9 mouse cellular contexts compared by ENCODE assay signal in the genomic region with DNA sequence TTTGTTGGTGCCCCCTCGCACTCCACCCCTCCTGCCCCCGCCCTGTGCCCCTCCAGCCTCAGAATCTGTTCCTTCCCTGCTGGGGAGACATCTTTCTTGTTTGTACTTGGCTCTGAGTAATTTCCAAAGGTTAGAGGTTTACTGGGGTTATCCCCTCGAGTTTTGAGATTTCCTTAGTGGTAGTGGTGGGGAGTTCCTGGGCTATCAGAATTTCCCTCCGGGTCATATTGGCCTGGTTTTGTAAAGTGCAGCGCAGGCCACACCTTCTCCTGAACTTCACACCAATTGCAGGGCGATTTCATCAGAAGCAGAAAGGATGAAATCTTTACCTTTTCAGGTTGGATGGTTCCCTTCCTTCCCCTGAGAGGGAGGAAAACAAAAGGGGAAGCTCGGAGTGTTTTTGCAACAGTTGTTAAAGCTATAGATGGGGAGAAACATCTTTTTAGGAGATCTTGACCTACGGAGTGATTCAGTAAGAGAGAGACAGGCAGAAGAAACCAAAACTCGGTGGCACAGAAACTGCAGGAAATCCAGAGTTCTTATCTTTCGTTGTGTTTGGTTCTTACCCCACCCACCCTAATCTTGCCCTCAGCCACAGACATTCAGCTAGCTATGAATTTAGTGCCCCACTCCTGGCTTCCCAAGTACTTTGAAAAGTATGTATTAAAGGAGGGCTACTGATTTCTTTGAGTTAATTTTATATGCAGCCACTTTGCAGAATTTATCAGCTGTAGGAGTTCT. TPM values are rescaled to one million over a fixed set of nuclear protein-coding genes. Genes with fewer than 3 reads are reported as not detected.
DNase-seq lines count a peak whose midpoint lies in the region; ATAC-seq lines count a peak whose summit lies in the region.
"Had no signal": no experiment of that assay in that cellular context is flagged by ENCODE, and none has a peak within 500 bp of the region (broad histone marks: within the 10 kb centered on the region; RNA-seq: fewer than 3 reads in every experiment).

No protein-coding gene starts in this region.

- peak overlapping the region; percentile 59 for H3K4me3 ChIP-seq in heart, embryonic 11.5 days (ENCODE audit: low read depth, low read length)
- H3K4me3 ChIP-seq in hindbrain, embryonic 14.5 days (replicated peaks; ENCODE audit: low read length): peak overlapping the region; percentile 36
- peak overlapping the region; percentile 42 for H3K4me3 ChIP-seq in midbrain, embryonic 13.5 days (replicated peaks)

- no peak overlapping the region for H3K27ac ChIP-seq in heart, embryonic 11.5 days (ENCODE audit: low read depth, low read length)
- no peak overlapping the region for H3K27ac ChIP-seq in hindbrain, embryonic 14.5 days
- no peak overlapping the region for H3K27ac ChIP-seq in midbrain, embryonic 13.5 days

- 17% methylated on average over 10 of the region's 10 CpGs for WGBS in heart, embryonic 11.5 days (ENCODE audit: insufficient replicate concordance)
- WGBS in hindbrain, embryonic 14.5 days: 25% methylated on average over 10 of the region's 10 CpGs
- WGBS in midbrain, embryonic 13.5 days: 27% methylated on average over 10 of the region's 10 CpGs

- no peak for DNase-seq in heart, adult 8-10 months (ENCODE audit: low spot score)
- DNase-seq in hindbrain, embryonic 14.5 days (ENCODE audit: low spot score): no peak
- DNase-seq in right cerebral cortex, postnatal 36 days (ENCODE audit: low spot score in 2 of 2): no peak
- DNase-seq in cerebellum, adult 18-20 months: no peak
- no peak for DNase-seq in kidney, postnatal 14 days

- no peak for ATAC-seq in heart, embryonic 11.5 days (replicated peaks; ENCODE audit: insufficient number of reproducible peaks, low FRiP score, low TSS enrichment)
- ATAC-seq in activated CD4-positive, CD25-positive, alpha-beta regulatory T cell, adult 4 months: peak; percentile 73
- ATAC-seq in hindbrain, embryonic 14.5 days (ENCODE audit: low FRiP score): no peak
- no peak for ATAC-seq in midbrain, embryonic 13.5 days
- ATAC-seq: Patski had no signal

- H3K36me3 ChIP-seq in heart, embryonic 11.5 days (ENCODE audit: control insufficient read depth, insufficient read depth, low read length): no peaks in the 10 kb centered on the region
- no peaks in the 10 kb centered on the region for H3K36me3 ChIP-seq in hindbrain, embryonic 14.5 days (replicated peaks; ENCODE audit: control insufficient read depth, insufficient read depth)
- H3K36me3 ChIP-seq in midbrain, embryonic 13.5 days: no peaks in the 10 kb centered on the region

- H3K4me1 ChIP-seq in heart, embryonic 11.5 days (ENCODE audit: control insufficient read depth, insufficient read depth, low read length): no peaks in the 10 kb centered on the region; the same call in 1 of the 2 replicates
- H3K4me1 ChIP-seq in hindbrain, embryonic 14.5 days (replicated peaks; ENCODE audit: control insufficient read depth, insufficient read depth, low read length): peaks cover 8% of the 10 kb centered on the region
- peaks cover 9% of the 10 kb centered on the region for H3K4me1 ChIP-seq in midbrain, embryonic 13.5 days (replicated peaks)

- H3K9ac ChIP-seq in heart, embryonic 11.5 days (ENCODE audit: low read depth, low read length): peak overlapping the region; percentile 74
- no peak overlapping the region for H3K9ac ChIP-seq in hindbrain, embryonic 14.5 days
- H3K9ac ChIP-seq in midbrain, embryonic 13.5 days (replicated peaks): peak overlapping the region; percentile 48; the same call in 1 of the 2 replicates

- H3K4me2 ChIP-seq in heart, embryonic 11.5 days: peak overlapping the region; percentile 96
- peak overlapping the region; percentile 70 for H3K4me2 ChIP-seq in hindbrain, embryonic 14.5 days (replicated peaks)
- peak overlapping the region; percentile 65 for H3K4me2 ChIP-seq in midbrain, embryonic 13.5 days (replicated peaks)

- H3K9me3 ChIP-seq in heart, embryonic 11.5 days (replicated peaks; ENCODE audit: control insufficient read depth, low read length): no peaks in the 10 kb centered on the region
- H3K9me3 ChIP-seq in hindbrain, embryonic 14.5 days (ENCODE audit: control insufficient read depth, low read length): no peaks in the 10 kb centered on the region
- H3K9me3 ChIP-seq in midbrain, embryonic 13.5 days: no peaks in the 10 kb centered on the region

- peaks cover 10% of the 10 kb centered on the region; the same call in 1 of the 2 replicates for H3K27me3 ChIP-seq in heart, embryonic 11.5 days (ENCODE audit: control insufficient read depth, insufficient read depth, low read length)
- peaks cover 27% of the 10 kb centered on the region for H3K27me3 ChIP-seq in hindbrain, embryonic 14.5 days (ENCODE audit: control insufficient read depth, insufficient read depth, low read length)
- H3K27me3 ChIP-seq in midbrain, embryonic 13.5 days: peaks cover 32% of the 10 kb centered on the region
- H3K27me3 ChIP-seq: Patski had no signal

RNA-seq across cellular contexts. Expression of a gene that starts 1.0 kb away (rescaled TPM):
- polyA plus RNA-seq in heart, embryonic 11.5 days (2014; fragmentation: Nextera tagmentation; extraction: Ambion mirVana): 2.3 and 3.1 TPM in 2 replicates
- 10 to 100 TPM in 3 of 4 experiments, 1 to 10 TPM in 1; 8.8 to 16.2 (median 12.4) TPM for total RNA-seq in heart, adult 8-10 months (2022)
- polyA plus RNA-seq in activated CD4-positive, CD25-positive, alpha-beta regulatory T cell, adult 4 months (2017; shearing (Covaris generic)): 10 to 100 TPM; 47.7 to 72.5 TPM
- 0.90 and 0.99 TPM in 2 replicates for polyA plus RNA-seq in hindbrain, embryonic 14.5 days (2014; fragmentation: Nextera tagmentation; extraction: Ambion mirVana)
- 0.68 and 0.78 TPM in 2 replicates for polyA plus RNA-seq in midbrain, embryonic 13.5 days (2015; fragmentation: Nextera tagmentation; extraction: Ambion mirVana)

Comparison
In these comparisons a context has a peak if more than half of its experiments do, and no peak if none do; other contexts are left out.
1. RNA of a gene that starts 1.0 kb away (polyA plus RNA-seq): 47.7 to 72.5 TPM in activated CD4-positive, CD25-positive, alpha-beta regulatory T cell, adult 4 months; 2.3 to 3.1 TPM in heart, embryonic 11.5 days, 0.90 to 0.99 TPM in hindbrain, embryonic 14.5 days and 0.68 to 0.78 TPM in midbrain, embryonic 13.5 days; every median in the first group is over 10 times any median in the second.
2. Peak in every context shown above with its lines, with median percentiles within 50 percentile points of each other: H3K4me2 ChIP-seq and H3K4me3 ChIP-seq.